In the genomic region with DNA sequence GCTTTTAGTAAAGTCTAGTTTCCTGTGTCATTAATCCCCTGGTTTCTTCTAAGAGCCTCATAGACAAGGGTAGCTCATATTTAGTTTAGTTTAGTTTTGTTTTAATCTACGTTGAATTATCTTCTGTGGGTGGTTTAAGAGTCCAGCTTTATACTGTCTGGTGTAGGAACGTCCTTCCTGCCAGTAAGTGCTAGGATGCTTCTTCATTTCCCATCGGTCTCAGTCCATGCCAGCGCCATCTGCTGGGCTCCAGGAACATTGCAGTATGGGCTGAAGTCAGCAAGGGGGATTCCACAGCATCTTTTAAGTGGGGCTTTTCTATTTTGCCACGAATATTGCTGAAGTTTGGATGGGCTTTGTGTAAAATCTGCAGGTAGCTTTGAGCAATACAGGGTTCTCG, we compare ENCODE assay signal across 9 mouse cellular contexts. TPM values are rescaled to one million over a fixed set of nuclear protein-coding genes. Genes with fewer than 3 reads are reported as not detected.
DNase-seq lines count a peak whose midpoint lies in the region; ATAC-seq and TF ChIP-seq lines count a peak whose summit lies in the region.
"Had no signal": no experiment of that assay in that cellular context is flagged by ENCODE, and none has a peak within 500 bp of the region (broad histone marks: within the 10 kb centered on the region; RNA-seq: fewer than 3 reads in every experiment).

No protein-coding gene starts in this region.

- H3K27ac ChIP-seq in heart, postnatal 0 days (ENCODE audit: low read depth) = no peak overlapping the region
- H3K27ac ChIP-seq in heart, embryonic 11.5 days (ENCODE audit: low read depth, low read length) = no peak overlapping the region
- no peak overlapping the region for H3K27ac ChIP-seq in liver, postnatal 0 days (ENCODE audit: low read depth)
- H3K27ac ChIP-seq in neural tube, embryonic 14.5 days (ENCODE audit: low read depth, low read length) = no peak overlapping the region

- ATAC-seq in heart, postnatal 0 days (ENCODE audit: insufficient read depth, low read depth) = no peak
- no peak for ATAC-seq in heart, embryonic 11.5 days (replicated peaks; ENCODE audit: insufficient number of reproducible peaks, low FRiP score, low TSS enrichment)
- peak; percentile 90 for ATAC-seq in frontal cortex, adult (ENCODE audit: low TSS enrichment)
- no peak for ATAC-seq in liver, postnatal 0 days
- ATAC-seq in neural tube, embryonic 14.5 days (ENCODE audit: low read depth) = peak; percentile 66; the same call in 1 of the 2 replicates

- H3K4me1 ChIP-seq in heart, postnatal 0 days (ENCODE audit: control insufficient read depth, insufficient read depth) = peaks cover 7% of the 10 kb centered on the region
- H3K4me1 ChIP-seq in heart, embryonic 11.5 days (ENCODE audit: control insufficient read depth, insufficient read depth, low read length) = peaks cover 9% of the 10 kb centered on the region
- H3K4me1 ChIP-seq in liver, postnatal 0 days (ENCODE audit: insufficient read depth) = 0 out of 2 replicates have a peak, but pooled peaks cover 3% of the 10 kb centered on the region
- H3K4me1 ChIP-seq in neural tube, embryonic 14.5 days (ENCODE audit: control insufficient read depth, insufficient read depth, low read length) = no peaks in the 10 kb centered on the region

- no peaks in the 10 kb centered on the region for H3K9me3 ChIP-seq in heart, postnatal 0 days (replicated peaks; ENCODE audit: control insufficient read depth, low read length)
- no peaks in the 10 kb centered on the region for H3K9me3 ChIP-seq in heart, embryonic 11.5 days (replicated peaks; ENCODE audit: control insufficient read depth, low read length)
- no peaks in the 10 kb centered on the region for H3K9me3 ChIP-seq in liver, postnatal 0 days (ENCODE audit: low read length)
- no peaks in the 10 kb centered on the region for H3K9me3 ChIP-seq in neural tube, embryonic 14.5 days (ENCODE audit: control insufficient read depth, low read length)
- H3K9me3 ChIP-seq: megakaryocyte, embryonic 14.5 days had no signal

- H3K36me3 ChIP-seq in heart, postnatal 0 days (replicated peaks; ENCODE audit: control insufficient read depth, insufficient read depth, low read length) = no peaks in the 10 kb centered on the region
- no peaks in the 10 kb centered on the region for H3K36me3 ChIP-seq in heart, embryonic 11.5 days (ENCODE audit: control insufficient read depth, insufficient read depth, low read length)
- no peaks in the 10 kb centered on the region for H3K36me3 ChIP-seq in liver, postnatal 0 days (replicated peaks; ENCODE audit: insufficient read depth, low read length)
- H3K36me3 ChIP-seq in neural tube, embryonic 14.5 days (ENCODE audit: control insufficient read depth, insufficient read depth, low read length) = no peaks in the 10 kb centered on the region

- no peak overlapping the region for H3K4me3 ChIP-seq in heart, postnatal 0 days (ENCODE audit: low read depth, low read length)
- no peak overlapping the region for H3K4me3 ChIP-seq in heart, embryonic 11.5 days (ENCODE audit: low read depth, low read length)
- H3K4me3 ChIP-seq in liver, postnatal 0 days (ENCODE audit: low read depth, low read length) = no peak overlapping the region
- H3K4me3 ChIP-seq in neural tube, embryonic 14.5 days (ENCODE audit: low read depth, low read length) = no peak overlapping the region
- H3K4me3 ChIP-seq: megakaryocyte, embryonic 14.5 days had no signal

- TF ChIP-seq CTCF in heart, postnatal 0 days (IDR thresholded peaks at IDR 0.05; ENCODE audit: low read depth) = peak; percentile 87
- peak; percentile 96 for TF ChIP-seq CTCF in liver, postnatal 0 days (IDR thresholded peaks at IDR 0.05; ENCODE audit: low read depth)

- no peak overlapping the region for H3K9ac ChIP-seq in heart, postnatal 0 days (replicated peaks; ENCODE audit: low read depth, low read length)
- H3K9ac ChIP-seq in heart, embryonic 11.5 days (ENCODE audit: low read depth, low read length) = no peak overlapping the region
- H3K9ac ChIP-seq in liver, postnatal 0 days (replicated peaks) = no peak overlapping the region
- H3K9ac ChIP-seq in neural tube, embryonic 14.5 days (replicated peaks; ENCODE audit: low read depth, low read length) = no peak overlapping the region

- 20% methylated on average over 6 of the region's 6 CpGs for WGBS in heart, postnatal 0 days
- 24% methylated on average over 6 of the region's 6 CpGs for WGBS in heart, embryonic 11.5 days (ENCODE audit: insufficient replicate concordance)
- WGBS in liver, postnatal 0 days (ENCODE audit: insufficient replicate concordance) = 17% methylated on average over 6 of the region's 6 CpGs
- 27% methylated on average over 6 of the region's 6 CpGs for WGBS in neural tube, embryonic 14.5 days

- H3K27me3 ChIP-seq in heart, postnatal 0 days (ENCODE audit: control insufficient read depth, insufficient read depth, low read length) = no peaks in the 10 kb centered on the region
- H3K27me3 ChIP-seq in heart, embryonic 11.5 days (ENCODE audit: control insufficient read depth, insufficient read depth, low read length) = no peaks in the 10 kb centered on the region
- H3K27me3 ChIP-seq in liver, postnatal 0 days (ENCODE audit: insufficient read depth, low read length) = no peaks in the 10 kb centered on the region
- H3K27me3 ChIP-seq in neural tube, embryonic 14.5 days (ENCODE audit: control insufficient read depth, insufficient read depth, low read length) = no peaks in the 10 kb centered on the region
- H3K27me3 ChIP-seq: megakaryocyte, embryonic 14.5 days had no signal

- no peak overlapping the region for H3K4me2 ChIP-seq in heart, postnatal 0 days (ENCODE audit: low read depth, low read length)
- H3K4me2 ChIP-seq in heart, embryonic 11.5 days = no peak overlapping the region
- no peak overlapping the region for H3K4me2 ChIP-seq in liver, postnatal 0 days (ENCODE audit: low read depth, low read length)
- H3K4me2 ChIP-seq in neural tube, embryonic 14.5 days (ENCODE audit: low read depth, low read length) = no peak overlapping the region

- DNase-seq in heart, postnatal 0 days (ENCODE audit: low spot score) = peak; percentile 35
- peak; percentile 33 for DNase-seq in cerebellum, adult 8-10 months
- DNase-seq in kidney, postnatal 10 days = peak; percentile 75
- peak; percentile 63 for DNase-seq in liver, postnatal 0 days
- DNase-seq in testis, postnatal 14 days (ENCODE audit: low spot score) = peak; percentile 16

- TF ChIP-seq EP300 in heart, postnatal 0 days (IDR thresholded peaks at IDR 0.05; ENCODE audit: low read depth) = no peak
- TF ChIP-seq EP300 in liver, postnatal 0 days (IDR thresholded peaks at IDR 0.05; ENCODE audit: low read depth) = no peak

RNA-seq across cellular contexts. Expression of a gene that starts 49.2 kb away (rescaled TPM):
- 1.4 and 2.7 TPM in 2 replicates for total RNA-seq in heart, postnatal 0 days (2014; rRNA removed; ENCODE audit: low replicate concordance)
- polyA plus RNA-seq in heart, postnatal 0 days (2015; fragmentation: Nextera tagmentation; extraction: Ambion mirVana) = 3.7 and 4.1 TPM in 2 replicates
- polyA plus RNA-seq in heart, embryonic 11.5 days (2014; fragmentation: Nextera tagmentation; extraction: Ambion mirVana) = 17.5 and 17.9 TPM in 2 replicates
- polyA plus RNA-seq in liver, postnatal 0 days (2015; fragmentation: Nextera tagmentation; extraction: Ambion mirVana) = 7.5 and 7.8 TPM in 2 replicates
- 2.4 and 3.9 TPM in 2 replicates for polyA plus RNA-seq in neural tube, embryonic 14.5 days (2014; fragmentation: Nextera tagmentation; extraction: Ambion mirVana)

Comparison
In these comparisons a context has a peak if more than half of its experiments do, and no peak if none do; other contexts are left out.
1. ATAC-seq: peak in frontal cortex, adult (single experiment) and neural tube, embryonic 14.5 days (single experiment); none in heart, postnatal 0 days (single experiment), heart, embryonic 11.5 days (single experiment) and liver, postnatal 0 days (single experiment).
2. DNase-seq: peak in every context shown above with its lines; median percentile 75 in kidney, postnatal 10 days; 63 in liver, postnatal 0 days; 35 in heart, postnatal 0 days; 33 in cerebellum, adult 8-10 months; 16 in testis, postnatal 14 days.